Mouse (Mus musculus) thymus, postnatal 4 days (tissue): Measurements from ENCODE around the gene Nudcd3.

ENCODE experiments used
- DNase-seq: peaks from one replicate; pipeline ENCODE4 v3.0.0; 2021

Gene Nudcd3

DNA sequence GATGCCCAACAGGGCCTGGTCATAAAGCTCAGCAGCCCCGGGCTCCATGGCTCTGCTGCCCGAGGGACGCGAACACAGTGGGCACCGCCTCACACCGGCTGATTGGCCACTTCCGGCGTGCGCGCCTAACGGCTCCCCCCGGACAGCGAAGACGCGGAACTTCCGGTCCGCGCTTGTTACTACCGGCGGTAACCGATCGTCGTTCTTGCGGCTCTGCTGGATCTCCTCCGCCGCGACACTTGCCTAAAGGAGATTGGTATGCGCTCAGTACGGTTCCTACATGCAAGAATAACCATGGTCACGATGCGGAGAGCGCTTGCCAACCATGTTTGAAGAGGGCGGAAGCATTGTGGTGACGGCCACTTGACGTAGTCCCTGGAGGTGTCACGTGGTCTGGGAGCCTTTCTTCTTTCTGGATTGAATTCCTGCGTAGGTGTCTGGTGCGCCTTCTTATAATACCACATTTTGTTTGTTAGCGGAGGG is at the start of gene Nudcd3:
TSS of gene Nudcd3 (minus strand) at position 329 of the 483 bp plus-strand sequence.
- DNase-seq, result peak; percentile 86

DNA sequence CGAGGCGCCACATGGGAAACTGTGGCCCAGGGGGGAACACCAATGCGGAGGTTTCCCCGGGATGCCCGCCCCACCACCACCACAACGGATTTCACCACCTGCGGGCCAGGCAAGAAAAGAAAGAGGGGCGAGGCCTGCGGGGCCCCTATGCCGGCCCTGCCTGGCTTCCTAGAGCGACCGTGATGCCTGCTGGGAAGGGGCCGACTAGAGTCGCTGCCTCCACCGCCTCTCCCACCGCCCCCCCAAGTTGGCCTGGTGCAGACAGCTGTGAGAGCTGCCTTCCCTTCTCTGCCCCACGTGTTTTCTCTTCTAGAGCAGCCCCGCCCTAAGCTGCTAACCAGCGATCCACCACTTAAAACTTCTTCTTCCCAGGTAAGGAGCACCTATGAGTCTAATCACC is 44.5 kb upstream of the Nudcd3 start:
- no peak for DNase-seq

DNA sequence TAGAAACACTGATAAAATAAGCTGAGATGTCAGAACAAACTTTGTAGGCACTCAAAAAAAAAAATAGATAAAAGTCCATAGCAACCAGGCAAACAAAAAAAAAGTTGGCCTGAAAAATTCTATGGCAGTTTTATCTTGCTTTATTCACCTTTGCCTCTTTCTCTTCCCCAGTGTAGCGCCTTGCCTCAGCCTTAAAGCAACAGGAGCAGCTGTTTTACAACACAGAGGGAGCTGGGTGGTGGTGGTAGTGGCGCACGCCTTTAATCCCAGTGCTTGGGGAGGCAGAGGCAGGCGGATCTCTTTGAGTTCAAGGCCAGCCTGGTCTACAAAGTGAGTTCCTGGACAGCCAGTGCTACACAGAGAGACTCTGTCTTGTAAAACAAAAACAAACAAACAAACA is 32.8 kb upstream of the Nudcd3 start:
- DNase-seq, result no peak

DNA sequence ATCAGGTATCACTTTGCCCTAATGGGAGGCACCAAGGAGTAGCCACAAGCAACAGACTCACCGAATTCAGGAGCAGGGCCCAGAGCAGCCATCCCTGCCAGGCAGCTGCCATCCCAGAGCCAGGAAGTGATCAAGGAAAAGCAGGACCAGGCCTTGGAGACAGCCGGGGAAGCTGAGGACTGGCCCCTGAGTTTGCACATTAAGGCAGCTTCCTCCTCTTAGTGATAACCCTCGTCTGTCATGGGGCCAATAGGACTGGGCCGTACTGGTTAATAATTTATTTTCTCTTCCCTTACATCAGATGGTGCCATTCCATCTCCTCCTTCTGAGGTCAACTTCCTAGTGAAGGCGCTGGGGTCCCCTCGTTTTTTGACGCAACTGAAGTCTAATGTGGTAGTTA is 29.8 kb upstream of the Nudcd3 start, which contains the start of gene Npc1l1:
TSS of gene Npc1l1 (minus strand) at position 132 of the 400 bp plus-strand sequence.
- no peak for DNase-seq

DNA sequence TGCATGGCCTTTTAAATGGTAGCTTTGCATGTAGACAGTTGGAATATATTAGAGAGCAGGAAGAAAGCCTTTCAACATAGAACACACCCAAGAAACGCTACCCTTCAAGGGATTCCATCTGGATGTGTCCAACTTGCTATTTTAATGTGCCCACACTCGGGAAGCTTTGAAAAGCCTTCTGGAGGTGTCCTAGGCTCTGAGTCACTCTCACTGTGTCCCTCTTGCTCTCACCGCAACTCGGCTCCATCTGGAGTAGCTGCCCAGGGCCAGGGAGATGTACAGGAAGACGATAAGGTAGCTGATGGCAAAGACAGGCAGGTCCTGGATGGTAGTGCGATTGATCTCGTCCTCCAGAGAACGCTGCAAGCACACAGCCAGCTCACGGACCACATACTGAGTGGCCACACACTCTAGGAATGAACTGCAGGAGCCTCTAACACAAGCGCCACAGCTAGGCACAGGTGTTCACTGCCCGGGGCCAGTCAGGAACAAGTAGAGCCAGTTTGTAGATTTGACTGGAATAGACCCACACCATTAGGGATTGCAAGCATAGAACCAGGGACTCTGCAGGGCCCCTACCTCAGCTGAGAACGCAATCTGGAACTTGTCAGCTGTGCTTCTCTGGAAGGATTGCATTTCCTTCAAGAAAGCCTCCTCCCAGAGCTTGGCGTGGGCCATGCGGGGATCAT is 24.5 kb upstream of the Nudcd3 start:
- no peak for DNase-seq

DNA sequence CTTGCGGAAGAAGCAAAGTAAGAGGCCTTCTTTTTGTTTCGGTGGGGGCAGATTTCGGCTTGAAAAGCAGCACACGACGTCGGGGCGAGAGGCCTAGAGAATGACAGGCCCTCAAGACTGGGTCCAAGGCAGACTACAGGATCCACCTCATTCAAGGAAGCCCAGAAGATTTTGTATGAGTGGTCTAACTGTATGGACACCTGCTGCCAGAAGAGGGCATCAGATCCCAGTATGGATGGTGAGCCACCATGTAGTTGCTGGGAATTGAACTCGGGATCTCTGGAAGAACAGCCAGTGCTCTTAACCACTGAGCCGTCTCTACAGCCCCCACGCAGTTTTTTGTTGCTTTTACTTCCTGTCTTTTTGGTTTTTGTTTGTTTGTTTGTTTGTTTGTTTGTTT is 22.0 kb upstream of the Nudcd3 start:
- no peak for DNase-seq

DNA sequence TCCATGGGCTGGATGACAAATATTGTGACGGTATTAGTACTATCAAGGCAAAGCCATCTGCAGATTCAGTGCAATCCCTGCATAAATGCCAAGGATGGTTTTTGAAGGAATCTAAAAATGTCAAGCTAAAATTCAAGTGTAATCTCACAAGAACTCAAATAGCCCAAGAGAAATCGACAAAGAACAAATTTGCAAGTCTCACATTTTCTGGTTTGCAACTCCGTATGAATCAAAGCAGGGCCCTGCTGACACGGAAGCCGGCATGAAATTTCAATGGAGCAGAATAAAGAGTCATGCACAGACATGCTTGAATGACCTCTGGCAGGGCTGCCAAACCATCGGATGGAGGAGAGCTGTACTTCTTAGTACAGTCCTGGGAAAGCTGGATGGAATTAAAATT is 19.8 kb upstream of the Nudcd3 start:
- no peak for DNase-seq

DNA sequence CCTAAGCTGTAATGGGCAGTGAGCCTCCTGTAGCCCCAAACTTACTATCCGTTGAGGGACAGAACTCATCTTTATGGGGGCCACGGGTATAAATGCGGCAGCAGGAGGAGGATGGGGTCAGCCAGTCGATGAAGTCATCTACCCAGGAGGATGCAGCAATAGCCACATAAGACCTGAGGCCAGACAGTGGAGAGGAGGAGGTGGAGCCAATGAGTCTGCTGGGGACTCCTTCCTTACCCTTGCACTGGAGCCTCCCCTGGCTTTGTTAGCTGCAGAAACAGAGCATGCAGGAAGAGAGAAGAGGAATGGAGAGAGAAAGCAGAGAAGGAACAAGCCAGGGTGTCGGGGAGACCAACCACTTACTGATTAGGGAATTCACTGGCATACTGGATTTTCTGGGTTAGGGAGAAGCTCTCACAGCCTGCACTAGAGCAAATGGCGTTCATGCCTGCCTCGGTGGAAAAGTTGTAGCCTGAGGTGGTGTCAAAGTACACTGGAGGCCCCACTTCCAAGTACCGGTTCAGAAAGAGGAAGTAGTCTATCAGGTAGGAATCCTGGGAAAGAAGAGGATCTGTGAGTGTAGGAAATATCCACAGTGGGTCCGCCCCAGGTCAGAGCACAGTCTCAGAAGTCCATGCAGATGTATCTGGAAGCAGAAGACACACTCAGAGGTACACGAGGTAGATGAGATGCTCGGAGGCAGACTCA is 18.1 kb upstream of the Nudcd3 start:
- DNase-seq, result no peak

DNA sequence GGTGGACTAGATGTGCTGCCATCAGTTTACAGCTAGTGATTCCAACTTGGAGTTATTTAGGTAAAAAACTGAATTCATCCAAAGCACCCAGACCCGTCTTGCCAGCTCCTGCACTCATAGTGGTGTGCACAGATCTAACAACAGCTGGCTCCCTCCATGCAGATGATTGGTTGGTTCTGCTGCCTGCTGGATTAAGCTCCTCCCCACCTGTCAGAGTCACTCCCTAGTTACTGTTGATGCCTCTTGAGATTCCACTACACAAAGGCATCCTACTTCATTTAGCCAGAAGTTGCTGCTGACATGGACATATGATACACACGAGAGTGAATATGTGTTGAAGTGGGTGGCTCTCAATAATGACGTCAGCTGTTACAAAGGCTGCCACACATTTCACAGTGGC is 16.6 kb upstream of the Nudcd3 start:
- DNase-seq, result no peak

DNA sequence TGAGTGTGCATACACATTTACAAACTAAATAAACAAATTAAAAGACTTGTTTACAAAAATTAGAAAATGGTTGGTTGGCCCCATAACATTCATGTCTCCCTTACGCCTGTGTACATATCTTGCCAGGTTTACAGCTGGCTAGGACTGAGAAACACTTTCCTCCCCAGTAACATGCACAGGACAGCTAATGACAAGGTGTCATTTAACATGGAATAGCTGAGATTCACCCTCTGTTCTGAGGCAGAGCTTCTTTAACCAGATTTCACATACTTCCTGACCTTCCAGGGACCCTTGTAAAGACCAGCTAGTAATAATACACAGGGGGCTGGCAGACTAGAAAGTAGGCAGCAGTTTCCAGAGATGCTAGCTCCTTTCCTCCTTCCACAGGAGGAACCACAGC is 7.9 kb upstream of the Nudcd3 start:
- no peak for DNase-seq

DNA sequence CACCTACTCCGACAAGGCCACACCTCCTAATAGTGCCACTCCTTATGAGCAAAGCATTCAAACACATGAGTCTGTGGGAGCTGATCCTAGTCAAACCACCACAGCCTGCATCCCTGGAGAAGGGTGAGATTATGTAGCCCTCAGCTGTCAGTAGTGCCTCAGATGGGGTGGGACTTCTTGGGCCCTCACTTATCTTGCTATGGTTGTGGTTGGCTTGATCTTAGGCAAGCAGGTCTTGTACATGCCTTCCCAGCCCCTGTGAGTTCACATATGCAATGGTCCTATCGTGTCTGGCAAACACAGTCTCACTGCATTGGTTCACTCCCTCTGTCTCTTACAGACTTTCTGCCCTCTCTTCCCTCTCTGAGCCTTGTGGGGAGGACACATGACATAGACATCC is 6.9 kb upstream of the Nudcd3 start:
- DNase-seq, result no peak

DNA sequence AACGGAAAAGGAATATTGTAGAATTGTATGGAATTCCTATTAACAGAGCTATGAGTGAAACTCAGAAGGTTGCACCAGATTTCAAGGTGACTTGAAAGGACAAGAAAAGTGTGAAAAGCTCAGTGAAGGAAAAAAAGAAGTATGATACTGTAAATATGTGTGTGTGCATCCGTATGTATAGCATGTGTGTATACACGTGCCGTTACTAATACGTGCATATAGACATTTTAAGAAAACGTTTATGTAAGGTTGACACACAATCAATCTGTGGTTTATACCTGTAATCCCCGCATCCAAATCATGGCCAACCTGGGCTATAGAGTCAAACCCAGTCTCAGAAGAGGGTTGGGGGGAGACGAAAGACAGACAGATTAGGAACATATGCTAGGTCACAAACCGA is 355 bp upstream of the Nudcd3 start:
- DNase-seq, result no peak

DNA sequence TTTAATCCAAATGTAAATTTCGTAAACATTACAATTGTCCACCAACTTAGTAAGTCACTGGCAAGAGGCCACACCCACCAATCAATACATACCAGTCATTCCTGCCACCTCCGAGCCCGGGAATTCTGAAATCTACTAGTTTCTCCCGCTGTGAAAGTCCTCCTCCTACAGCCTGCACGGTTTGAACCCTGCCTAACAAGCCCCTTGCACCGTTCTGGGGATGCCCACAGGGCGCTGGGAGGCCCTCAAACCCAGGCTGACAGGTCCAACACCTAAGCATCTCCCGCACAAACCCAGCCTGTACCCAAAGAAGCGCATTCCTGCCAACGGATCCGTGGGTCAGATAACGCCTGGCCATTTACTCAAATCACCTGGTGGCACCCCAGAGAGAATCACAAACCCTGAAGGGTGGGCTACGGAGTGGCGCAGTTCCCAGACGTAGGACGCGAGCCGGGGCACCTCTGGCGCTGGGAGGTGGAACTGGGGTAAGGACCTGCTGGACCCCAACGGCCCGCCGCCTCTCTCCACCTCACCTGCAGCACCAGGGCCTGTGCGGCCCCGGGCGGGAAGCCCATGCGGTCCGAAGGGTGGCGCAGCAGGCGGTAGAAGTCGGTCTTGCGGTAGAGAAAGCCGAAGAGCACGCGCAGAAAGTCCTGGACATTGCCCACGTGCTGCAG is 667 bp downstream of the Nudcd3 start, which contains the start of gene A730071L15Rik:
TSS of gene A730071L15Rik (plus strand) at position 620 of the 677 bp plus-strand sequence.
- peak; percentile 47 for DNase-seq

DNA sequence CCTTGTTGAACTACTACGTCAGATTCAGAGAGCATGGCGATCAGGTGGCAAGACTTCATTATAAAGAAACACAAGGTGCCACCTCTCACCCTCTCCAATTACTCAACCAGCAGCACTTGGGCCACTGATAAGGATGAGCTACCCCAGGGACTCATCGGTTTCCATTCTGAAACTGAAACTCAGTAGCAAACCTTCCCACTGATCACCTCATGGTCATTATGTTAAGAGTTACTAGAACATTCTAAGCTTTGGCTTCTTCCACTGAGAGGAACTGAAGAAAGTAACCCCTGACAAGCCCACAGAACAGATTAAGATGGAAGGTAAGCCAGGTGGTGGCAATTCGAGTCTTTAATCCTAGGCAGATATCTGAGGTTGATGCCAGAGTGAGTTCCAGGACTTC is 1.8 kb downstream of the Nudcd3 start:
- DNase-seq, result no peak

DNA sequence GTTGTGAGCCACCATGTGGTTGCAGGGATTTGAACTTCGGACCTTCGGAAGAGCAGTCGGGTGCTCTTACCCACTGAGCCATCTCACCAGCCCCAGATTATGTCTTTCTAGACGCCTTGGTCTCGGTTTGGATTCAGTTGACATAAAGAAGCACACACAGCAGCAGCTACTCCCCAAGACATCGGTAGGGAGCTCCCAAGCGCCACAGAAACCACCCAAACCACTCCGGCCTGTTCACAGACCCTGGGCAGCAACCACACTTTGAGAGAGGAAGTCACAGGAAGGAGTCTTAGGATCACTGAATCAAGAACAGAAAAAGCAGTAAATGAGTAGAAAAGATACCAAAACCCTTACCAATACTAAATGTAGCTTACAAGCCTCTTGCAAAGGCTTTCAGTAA is 3.4 kb downstream of the Nudcd3 start:
- no peak for DNase-seq

DNA sequence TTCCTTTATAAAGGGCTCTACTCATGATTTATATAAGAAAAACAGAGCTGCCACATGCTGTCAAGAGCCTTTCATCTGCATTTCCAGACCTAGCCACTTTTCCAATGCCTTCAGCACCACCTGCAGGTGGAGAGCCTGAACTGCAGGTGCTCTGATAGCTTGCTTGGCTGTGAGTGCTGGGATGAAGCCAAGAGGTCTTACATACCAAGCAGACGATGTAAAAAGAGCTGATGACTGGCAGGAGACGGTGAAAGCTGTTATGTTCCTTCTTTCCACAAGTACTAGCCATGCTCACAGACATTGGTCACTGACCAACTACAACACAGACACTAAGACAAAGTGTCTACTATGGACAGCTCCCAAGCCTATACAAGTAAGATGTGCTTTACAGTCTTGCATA is 12.3 kb downstream of the Nudcd3 start:
- DNase-seq, result peak; percentile 91

DNA sequence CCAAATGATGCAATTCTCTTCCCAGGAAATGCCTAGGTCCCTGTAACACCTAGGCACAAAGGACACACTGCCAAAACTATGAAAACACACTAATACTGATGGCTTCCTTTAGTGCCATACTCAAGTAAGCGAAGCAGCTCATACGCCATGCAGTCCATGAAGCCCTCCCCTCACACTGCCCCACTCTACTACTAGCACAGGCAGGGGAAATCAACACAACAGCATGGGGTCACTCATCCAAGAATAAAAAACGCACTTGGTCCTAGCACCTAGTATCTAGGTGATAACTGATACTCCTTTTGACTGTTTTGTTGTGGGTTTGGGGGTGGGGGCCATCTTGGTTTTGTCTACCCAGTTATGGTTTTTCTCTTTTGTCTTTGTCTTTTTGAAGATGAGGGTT is 12.8 kb downstream of the Nudcd3 start:
- DNase-seq, result no peak

DNA sequence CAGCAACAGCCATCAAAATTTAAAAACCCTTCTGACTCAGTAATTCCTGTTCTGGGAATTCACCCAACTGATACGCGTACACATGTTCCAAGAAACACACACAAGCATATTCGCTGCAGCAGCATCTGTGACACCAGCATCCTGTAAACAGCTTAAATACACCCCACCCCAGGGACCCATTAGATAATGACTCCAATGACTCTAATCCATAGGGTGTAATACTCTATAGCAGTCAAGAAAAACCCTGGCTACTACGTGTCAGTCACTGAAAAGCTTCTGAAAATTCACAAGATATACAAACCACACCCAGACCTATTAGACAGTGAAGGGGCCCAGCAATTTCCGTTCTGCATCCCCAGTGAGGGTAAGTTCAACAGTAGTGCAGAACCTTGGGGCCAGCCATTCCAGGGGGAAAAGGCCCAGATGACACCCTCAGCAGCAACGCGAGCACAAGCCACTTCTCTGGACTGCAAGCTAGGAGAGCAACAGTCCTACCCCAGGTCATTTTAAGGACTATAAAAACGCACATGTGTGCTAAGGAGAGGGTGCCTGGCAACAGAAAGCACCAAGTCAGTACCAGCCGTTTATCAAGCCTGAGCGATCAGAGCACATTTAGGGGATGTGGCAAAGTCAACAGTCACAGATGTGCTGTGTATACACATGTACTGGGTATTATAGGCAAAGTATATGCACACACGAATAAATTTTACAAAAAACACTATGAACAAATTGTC is 15.8 kb downstream of the Nudcd3 start:
- peak; percentile 52 for DNase-seq

DNA sequence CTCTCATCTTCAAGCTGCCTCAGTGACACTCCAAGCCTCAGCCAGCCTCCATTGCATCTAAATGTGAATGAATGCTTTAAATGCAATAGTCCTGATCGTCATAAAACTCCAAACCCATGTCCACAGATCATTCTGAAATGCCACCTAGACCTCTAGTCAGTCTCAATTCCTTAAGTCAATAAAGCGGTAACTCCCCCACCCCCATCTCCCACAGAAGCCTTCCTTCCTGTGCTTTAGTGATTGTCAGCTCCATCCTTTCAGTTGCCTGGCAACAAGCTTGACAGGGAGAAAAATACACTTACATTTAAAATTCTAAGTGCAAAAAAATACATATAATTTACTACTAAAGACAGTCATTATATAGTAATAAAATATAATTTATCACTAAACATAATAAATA is 17.0 kb downstream of the Nudcd3 start:
- no peak for DNase-seq

DNA sequence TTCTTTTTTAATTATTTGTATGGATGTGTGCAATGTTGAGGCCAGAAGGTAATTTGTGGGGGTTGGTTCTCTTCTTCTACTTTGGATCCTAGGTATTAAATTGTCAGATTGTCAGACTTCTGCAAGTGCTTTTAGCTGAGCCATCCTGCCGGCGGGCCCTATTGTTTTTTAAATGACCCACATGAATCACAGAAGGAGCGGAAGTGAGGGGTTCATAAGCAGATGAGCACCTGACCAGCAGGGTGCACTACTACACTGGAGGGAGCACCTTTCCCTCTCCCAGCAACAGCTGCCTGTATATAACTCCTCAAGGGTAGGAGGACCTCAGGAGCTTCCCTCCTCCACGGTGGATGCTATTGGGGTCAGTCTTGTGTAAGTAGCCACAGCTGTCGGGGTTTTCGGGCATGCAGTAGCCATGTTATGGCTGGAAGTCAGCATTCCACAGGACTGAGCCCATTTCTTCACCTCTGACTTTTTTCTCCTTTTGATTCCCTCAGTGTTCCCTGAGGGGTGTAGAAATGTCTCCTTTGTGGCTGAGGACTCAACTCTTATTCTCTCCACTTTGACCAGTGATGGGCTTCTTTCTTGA is 19.3 kb downstream of the Nudcd3 start:
- DNase-seq, result peak; percentile 73

DNA sequence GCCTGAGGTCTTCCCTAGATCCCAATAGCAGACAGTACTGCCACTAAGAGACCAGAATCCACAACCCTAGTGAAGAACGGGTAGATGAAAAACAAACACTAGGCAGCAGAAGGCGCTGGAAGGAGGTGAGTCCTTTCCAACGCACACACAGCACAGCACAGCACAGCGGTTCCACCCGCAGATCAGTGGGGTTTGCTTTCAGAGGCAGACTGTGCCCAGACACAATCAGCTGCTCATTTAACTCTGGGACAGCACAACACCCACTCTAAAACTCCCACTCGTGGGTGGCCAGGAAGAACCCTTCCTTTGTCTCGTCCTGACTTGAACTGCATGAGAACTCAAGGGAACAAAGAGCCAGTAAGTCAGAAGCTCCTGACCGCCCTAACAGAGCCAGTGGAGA is 21.0 kb downstream of the Nudcd3 start:
- DNase-seq, result peak; percentile 67

DNA sequence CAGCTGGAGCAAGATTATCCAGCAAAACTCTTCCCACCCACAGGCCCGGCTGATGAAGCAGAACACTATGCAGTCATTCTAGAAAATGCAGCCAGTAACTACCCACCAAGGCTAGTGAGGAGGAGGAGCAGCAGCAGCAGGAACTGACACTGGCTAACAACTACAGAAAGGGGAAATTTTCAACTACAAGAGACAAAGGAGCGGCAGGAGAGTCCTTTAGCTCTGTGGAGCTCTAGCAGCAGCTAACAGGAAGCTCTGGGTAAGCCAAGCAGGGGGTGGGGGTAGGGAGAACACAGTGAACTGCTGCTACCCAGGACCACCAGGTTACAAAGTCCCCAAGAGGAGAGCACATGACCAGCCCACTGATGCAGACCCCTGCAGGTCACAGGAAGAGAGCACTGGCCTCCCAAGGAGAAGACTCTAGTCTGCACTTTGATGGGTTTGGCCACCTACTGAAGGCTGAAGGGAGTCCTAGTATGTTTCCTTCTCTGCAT is 21.5 kb downstream of the Nudcd3 start:
- peak; percentile 75 for DNase-seq
